Mouse (Mus musculus): ENCODE results near the gene Il31ra.

DNA sequence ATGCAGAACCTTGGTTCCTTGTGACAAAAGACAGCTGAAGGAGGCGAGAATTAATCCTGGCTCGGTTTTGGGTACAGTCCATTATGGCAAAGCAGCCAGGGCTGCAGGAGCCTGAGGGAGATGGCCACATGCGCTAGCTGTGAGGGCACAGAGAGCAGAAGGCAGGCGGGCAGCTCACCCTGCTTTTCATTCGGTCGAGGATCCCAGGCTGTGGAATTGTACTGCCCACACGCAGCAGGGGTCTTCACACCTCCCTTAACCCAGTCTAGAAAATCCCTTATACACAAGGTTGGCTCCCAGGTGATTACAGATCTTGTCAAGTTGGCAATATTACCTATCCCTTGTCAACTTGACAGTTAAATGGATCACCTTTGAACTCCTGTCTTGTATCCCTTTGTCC, 29.5 kb upstream of the Il31ra start:
- TF ChIP-seq MAFK (IDR thresholded peaks at IDR 0.05; ENCODE audit: insufficient read depth, low read depth, low read length) (no peak), ZC3H11A (IDR thresholded peaks at IDR 0.05; ENCODE audit: borderline replicate concordance, low read depth, low read length) (no peak)

All from ES-E14 (cell line).